Mouse (Mus musculus): ENCODE results near the gene Jak3.
"Not testable (repeated sequence)": the region's sequence is repeated elsewhere in the genome, so short reads cannot be mapped to it uniquely, and the experiment has no call there.

The Jak3 gene

DNA sequence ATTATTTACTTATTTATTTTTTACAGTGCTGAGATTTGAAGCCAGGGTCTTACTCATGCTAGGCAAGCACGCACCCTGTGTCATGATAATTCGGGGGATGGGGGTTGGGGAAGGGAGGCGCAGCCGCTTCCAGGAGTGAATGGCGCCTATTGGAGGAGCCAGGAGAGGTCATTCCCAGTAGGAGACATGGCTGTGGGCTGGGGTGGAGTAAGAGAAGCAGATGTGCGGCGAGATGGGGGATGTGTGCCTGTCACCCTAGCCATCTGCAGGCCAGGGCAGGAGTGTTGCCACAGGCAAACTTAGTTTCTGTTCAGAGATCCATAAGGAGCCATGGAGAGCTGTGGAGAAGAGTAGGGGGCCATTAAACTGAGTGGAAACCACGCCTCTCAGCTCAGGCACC is 11.5 kb downstream of the Jak3 start:
- DNase-seq, result no peak

DNA sequence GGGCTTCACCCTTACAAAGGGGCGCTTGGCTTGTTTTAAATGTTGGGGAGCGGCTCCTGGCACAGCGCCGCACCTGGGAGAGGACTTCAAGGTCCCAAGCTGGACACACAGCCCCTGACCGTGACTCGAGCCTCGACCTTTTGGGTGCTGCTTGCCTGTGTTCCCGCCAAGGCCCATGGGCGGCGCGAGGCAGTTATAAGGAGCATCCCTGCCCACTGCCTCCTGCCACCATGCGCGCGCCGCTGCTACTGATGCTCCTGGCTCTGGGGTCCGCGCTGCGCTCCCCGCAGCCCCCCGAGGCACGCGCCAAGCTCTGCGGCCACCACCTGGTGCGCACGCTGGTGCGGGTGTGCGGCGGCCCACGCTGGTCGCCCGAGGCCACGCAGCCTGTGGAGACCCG is 12.9 kb downstream of the Jak3 start, which contains the start of gene Insl3:
Gene Insl3, plus strand, starts transcription at position 187 of the 400 bp plus-strand sequence.
- DNase-seq, result peak; percentile 11 to 25

DNA sequence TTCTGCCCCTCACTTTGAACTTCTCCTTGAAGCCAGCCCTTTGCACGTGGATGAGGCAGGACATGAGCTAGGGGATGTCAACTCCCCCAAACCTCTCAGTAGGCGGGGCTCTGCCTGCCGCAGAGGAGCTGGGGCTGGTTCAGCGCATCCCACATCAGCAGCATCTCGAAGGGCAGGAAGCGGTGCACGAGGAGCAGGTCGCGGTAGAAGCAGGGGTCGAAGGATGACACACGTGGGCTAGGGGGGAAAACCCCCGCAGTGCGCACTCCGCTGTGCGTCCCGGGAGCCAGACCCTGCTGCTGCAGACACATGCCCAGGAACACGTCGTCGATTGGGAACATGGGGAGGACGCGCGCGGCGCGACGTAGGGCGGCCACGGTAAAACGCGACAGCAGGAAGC is 16.4 kb downstream of the Jak3 start:
- DNase-seq, result peak in 1 of 2 experiments; percentile 6

DNA sequence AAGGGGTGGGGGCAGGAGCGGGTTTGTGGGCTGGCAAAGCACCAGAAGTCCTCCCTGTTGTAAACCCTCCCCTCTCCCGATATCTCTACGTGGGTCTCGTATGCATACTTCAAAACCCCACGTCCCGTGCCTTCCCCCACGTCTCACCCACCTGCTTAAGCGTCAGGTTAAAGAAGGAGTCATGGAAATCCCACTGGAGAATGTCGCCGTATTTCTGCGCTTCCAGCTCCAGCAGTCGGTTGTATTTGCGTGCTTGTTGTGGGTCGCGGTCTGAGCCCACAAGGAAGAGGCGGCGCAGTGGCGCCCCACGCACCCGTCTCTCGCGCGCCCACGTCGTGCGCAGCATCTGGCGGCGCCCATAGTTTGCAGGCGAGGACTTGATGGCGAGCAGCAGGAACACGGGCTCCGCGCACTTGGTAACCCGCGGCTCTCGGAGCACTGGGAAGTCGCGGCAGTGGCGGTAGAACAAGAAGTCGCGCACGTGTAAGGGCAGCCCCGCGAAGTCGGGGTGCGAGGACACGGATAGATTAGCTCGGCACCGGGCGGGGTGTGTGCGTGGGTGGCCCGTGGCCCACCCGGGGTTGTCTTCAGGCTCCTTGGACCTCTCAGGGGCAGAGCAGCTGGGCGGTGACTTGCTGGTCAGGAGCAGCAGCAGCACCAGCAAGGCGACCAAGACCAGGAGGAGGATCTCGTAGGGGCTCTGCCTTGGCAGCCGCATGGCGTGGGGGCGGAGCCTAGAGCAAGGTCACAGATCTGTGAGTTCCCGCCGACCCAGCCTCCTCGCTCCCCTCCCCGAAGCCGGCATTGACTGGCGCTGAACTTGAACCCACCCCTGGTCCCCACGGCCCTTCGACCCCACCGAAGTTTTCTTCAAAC is 17.3 kb downstream of the Jak3 start:
- DNase-seq, result peak; percentile 33

DNA sequence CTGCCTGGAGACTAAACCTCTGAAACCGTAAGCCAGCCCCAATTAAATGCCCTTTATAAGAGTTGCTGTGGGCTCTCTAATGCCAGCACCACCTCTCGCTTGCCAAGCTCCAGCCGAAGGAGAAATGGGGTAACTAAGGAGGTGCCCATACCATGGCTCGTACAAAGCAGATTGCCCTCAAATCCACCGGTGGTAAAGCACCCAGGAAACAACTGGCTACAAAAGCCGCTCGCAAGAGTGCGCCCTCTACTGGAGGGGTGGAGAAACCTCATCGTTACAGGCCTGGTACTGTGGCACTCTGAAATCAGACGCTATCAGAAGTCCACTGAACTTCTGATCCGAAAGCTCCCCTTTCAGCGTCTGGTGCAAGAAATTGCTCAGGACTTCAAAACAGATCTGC is 19.4 kb downstream of the Jak3 start:
- not testable (repeated sequence) for DNase-seq

DNA sequence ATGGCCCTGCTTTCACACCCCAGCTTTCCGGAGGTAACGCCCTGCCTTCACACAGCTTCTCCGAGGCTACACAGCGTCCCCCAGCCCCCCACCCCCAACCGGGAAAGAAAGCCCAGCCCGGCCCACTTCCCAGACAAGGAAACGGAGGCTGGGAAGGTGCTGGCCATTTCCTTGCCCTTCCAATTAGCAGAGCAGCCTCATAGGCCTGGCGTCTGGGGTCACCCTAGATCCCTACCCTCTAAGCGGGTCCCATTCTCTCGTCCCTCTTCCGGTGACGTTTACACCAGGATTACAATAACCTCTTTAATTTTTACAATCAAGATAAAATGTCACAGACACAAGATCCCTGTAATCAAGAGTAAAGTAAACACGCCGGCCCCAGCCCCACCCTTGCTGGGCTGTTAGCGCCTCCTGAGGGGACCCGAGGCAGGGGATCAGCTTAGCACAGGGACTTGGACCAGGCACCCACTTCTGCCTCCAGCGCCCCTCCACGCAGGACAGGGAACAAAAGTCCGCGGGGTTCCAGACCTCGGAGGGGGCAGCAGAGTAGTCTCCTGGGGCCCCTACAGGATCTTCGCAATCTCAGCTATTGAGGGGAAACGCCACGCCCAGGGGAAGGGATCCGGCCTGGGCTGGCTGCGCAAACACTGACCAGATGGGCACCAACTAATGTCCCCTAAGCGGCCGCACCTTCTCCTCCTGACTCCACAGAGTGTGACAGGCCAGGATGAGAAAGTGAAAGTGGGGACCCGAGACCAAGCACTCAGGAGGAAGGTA is 24.6 kb downstream of the Jak3 start:
- DNase-seq, result peak in 1 of 2 experiments; percentile 28

DNA sequence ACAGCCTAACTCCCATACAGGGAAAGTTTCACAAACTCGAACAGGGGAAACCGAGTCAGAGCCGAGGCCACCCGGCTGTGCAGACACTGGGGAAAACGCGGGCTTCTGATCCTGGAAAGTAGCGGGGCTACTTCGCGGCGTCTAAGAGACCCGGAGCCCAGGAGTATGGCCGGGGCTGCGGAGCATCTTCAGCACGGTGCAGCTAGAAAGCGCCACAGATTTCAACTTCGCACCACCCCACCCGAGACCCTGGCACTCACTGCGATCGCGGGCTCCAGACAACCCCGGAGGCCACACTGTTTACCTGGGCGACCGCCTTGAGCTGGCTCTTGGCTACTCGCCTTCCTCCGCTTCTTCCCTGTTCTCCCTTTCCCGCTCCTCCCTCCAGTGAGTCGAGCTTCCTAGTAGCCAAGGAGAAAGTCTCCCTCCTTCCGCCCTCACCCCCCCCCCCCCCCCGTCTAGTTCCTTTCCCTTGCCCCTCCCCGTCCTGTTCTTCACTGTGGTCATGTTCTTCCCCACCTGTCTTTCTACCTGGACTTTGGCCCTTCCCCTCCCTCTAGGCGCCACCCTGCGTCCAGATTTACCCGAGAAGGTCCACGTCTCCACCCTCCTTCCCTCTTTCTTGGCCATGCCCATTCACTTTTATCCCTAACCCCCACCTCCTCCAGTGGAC is 25.5 kb downstream of the Jak3 start, which contains the start of gene B3gnt3:
Gene B3gnt3, minus strand, starts transcription at position 376 of the 673 bp plus-strand sequence.
- peak in 1 of 2 experiments; percentile 12 for DNase-seq

DNA sequence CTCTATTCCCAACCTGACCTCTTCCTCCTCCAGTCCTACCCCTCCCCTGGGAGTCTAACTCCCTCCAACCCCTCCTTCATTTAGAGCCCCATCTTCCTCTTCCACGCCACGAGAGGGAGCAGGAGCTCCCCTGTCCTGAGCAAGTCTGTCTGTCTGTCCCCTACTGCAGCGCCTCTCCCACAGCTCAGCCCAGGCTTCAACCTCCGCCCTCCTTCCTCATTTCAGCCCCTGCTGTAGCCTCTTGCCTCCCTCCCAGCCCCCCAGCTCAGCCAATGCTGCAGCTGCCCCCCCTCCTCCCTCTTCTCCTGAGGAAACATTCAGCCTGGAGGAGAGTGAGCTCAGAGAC is 26.0 kb downstream of the Jak3 start:
- peak in 1 of 2 experiments; percentile 2 for DNase-seq

DNA sequence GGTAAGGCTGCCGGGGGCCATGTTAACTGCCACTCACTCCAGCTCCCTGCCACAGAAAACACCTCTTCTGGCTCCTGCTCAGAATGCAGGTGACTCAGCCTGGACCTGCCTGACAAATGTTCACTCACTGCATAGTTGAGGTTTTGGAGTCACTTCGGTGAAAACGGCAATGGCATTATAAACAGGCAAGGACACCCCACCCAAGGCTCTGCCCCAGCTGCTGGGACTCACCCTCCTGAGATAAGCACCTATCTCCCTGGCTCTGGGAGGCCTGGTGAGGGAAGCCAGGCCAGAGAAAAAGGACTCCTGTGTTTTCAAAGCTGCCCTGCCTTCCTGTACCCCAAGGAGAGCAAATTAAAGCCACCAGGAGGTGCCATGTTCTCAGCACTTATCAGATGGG is 26.8 kb downstream of the Jak3 start:
- no peak for DNase-seq

DNA sequence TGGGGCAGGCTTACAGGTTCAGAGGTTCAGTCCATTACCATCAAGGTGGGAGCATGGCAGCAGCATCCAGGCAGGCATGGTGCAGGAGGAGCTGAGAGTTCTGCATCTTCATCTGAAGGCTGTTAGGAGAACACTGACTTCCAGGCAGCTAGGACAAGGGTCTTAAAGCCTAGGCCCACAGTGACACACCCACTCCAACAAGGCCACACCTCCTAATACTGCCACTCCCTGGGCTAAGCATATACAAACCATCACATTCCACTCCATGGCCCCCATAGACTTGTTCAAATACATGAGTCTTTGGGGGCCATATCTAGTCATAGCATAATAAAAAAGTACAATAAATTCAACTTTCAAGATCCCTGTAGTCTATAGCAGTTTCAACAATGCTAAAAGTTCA is 27.3 kb downstream of the Jak3 start:
- not testable (repeated sequence) for DNase-seq

DNA sequence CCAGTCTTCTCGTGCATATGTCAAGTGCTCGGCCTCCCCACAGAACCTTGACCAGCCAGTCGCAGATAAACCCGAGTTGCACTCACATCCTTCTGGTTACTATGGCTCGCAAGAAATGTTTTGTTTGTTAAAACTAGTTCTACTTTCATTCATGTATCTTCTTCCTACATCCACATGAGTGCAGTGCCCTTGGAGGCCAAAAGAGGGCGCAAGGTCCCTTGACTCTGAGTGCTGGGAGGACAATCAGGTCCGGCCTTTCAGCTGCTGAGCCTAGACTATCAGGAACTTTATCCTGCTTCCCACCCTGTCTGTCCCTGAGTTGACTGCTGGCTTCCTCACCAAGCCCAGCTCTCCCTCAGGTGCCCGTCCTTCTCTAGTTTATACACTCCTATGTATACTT is 31.8 kb downstream of the Jak3 start:
- peak; percentile 65 to 75 for DNase-seq

DNA sequence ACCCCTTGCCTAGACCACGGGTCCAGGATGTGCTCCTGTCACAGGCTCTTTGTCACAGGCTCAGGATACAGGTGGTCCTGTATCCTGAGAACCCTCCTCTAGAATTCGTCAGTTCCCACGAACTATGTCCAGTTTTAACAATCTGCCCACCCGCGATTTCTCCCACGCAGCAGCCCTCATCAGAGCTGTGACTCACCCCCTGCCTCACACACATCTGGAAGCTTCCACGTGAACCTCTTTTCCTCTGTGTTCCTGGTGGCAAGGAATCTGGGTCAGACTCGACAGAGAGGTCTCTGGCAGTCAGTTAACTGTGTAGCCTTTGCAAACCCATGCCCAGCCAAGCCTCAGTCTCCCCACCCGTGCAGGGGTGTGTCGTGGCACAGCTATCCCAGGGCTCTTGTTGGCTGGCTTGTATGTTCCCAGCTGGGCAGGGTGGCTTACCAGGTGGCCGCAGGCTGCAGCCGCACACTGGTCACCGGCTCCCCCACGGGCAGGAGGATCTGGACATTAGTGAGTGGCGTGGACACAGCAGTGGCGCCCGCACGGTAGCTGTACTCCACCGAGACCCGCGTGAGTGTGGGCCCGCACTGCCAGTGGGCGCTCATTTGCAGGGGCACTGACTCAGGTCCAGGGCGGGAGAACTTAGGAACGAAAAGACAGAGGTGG is 33.2 kb downstream of the Jak3 start:
- peak in 1 of 2 experiments; percentile 41 for DNase-seq

DNA sequence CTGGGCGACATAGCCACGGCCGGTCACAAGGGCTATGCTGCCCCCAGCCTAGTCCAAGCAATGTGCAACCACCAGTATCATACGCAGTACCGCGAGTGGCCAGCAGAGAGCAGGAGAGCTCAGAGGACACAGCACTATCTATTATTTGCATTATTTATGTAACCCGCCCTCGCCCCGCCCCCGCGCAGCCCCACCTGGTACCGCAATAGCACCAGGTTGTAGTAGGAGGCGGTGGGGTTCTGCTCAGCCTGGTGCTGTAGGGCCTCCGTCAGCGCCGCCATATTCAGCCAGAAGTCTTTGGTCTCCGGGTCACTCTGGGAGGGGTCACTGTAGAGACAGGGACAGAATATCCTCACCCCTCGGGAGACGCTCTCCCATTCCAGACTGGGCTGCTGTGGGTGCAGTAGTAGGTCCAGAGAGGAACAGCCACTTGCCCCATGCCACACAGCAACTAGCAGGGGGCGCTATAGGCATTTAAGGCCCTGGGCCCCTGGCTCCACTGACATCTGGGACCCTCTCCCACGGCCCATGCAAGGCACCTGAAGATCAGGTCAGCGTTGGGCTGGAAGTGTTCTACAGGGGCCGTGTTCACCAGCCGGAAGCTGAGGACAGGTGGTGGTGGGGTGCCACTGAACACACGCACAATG is 33.8 kb downstream of the Jak3 start:
- DNase-seq, result peak; percentile 96 to 98

DNA sequence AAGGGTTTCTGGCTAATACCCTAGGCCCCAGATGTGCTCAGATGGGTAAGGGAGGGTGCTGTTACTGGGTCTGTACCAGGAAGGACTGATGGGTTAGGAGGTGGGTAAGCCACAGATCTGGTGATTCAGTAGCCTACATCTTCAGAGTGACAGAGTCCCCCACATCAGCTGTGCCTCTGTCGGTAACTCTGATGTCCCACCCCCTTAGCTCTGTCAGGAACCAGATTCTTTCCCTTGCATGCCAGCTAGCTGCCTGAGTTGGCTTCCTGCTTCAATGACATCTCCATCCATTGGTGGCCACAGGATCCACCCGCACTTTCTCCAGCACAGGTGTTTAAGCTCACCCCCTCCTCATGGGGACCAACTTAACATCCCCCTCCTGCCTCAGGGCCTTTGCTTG is 35.5 kb downstream of the Jak3 start:
- DNase-seq, result no peak

DNA sequence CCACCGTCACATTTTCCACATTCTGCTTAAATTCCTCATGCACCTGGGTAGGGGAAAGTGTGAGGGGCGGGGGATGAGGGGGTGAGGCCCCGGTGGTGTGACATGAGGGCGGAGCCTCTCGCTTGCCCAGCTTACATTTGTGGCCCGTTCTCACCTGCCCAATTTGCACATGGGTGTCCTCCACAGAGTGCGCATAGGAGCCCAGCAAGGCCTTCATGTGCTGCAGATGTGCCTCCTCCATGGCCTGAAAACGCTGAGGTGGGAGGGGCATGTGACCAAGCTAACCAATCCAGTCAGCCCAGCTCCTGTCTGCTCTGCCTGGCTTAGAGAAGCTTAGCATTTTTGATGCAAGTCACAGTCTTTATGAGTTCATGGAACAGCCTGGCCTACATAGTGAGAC is 39.4 kb downstream of the Jak3 start:
- DNase-seq, result no peak

DNA sequence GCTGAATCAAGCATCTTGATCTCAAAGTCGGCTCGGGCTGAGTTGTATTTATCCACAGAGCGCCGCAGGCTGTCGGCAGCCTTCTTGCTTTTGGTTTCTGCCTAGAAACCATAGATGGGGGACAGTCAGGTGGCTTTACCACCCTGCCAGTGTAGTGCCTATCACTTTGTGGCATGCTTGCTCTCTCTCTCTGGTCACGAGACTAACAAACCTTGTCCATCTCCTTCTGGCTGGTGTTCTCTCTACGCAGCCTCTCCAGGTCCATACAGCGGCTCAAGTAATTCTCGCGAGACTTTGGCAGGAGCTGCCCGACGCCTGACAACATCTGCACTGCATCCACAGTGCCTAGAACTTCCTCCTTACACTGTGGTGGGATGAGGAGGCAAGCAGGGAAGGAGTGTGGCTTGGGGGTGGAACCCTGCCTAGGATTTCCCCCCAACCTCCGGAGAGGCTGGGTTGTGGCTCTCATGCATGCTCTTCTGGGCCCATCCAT is 40.5 kb downstream of the Jak3 start:
- no peak for DNase-seq

DNA sequence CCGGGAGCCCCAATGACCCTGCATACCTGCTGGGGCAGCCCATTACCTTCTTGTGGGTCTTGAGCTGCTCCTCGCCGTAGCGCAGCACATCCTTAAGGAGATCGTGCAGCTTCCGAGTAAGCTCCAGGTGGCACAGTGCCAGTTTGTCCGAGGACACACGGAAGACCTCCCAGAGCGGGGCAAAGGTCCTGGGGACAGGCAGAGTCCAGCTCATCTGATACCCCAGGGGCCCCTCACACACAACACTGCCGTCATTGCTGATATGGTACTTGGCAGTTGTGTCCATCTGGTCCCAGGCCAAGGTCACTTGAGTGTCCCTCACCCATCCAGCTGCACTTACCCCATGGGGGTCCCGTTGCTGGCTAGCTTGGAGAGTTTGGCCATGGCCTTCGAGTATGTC is 41.0 kb downstream of the Jak3 start:
- DNase-seq, result peak in 1 of 2 experiments; percentile 27

DNA sequence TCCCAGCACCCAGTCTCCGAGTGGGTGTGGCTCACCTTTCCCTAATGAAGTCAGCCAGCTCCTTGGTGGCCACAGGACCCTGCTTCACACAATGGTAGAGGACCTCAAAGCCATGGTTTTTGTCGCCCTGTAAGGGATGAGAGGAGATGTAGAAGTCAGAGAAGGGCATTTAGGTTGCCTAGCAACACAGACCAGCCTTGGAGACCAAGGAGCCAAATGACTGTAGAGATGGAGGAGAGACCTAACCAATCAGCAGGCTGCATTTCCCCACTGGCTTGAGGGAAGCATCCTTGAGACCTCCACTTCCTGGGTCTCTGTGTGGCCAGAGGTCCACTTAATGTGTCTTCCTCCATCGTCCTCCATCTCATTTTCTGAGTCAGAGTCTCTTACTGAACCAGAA is 42.2 kb downstream of the Jak3 start:
- no peak for DNase-seq

DNA sequence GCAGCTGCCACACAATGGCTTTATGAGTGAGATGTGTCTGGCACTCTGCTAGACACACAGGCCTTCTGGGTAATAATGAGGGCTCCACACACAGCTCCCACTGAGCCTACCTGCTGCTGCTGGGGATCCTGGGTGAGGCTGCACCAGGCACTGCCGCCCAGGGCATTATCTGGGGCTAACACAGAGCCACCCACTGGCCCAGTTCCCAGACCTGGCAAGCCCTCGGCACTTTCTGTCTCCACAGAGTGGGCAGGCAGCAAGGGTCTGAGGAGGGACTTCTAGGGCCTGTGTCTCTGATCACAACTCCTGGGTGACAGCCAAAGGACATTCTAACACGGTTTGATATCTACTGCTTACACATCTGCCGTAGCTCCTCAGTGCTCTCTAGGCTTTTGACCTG is 43.1 kb downstream of the Jak3 start:
- DNase-seq, result peak; percentile 83 to 91

DNA sequence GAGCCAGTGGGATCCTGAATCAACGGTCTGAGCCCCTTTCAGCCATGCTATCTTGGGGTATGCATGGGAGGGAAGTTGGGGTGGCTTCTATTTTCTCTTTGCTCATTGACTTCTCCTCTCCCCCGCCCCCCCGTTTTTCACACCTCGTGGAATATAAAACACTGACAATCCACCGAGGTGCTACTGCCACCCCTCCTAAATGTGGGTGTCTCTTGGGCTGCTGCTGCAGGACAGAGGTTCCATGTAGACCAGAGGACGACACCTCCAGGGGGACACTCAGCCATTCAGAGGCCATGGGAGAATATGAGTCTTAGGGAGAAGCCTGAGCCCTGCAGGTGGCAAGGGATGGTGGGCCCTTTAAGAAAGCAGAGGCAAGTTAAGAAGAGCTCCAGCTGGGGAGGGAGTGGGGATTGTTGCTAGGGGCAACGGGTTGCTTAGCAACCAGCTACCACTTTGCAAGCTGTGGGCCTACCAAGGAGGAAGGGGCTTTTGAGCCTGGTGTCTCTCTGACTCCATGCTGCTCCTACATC is 43.9 kb downstream of the Jak3 start:
- peak; percentile 58 to 70 for DNase-seq

DNA sequence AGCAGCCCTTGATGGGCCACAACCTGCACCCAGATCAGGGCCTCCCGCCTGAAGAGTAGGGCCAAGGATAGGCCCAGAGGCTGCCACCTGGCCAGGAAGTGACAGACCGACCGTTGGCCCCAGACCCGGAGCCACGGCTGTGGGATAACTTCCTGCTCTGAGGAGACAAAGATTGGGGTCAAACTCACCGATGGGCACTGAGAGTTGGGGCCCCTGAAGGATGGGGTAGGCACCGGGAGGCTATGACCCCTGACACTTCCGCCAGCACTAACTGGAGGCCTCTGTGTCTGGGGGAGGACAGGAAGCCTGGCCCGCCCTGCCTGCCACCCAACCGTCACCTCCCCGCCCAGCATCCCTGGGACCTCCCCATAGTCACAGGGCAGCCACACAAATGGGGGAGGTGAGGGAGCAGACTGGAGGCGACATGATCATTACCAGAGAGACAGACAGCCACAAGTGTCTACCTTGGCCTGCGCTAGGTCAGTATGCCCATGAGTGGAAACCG is 47.0 kb downstream of the Jak3 start:
- no peak for DNase-seq

DNA sequence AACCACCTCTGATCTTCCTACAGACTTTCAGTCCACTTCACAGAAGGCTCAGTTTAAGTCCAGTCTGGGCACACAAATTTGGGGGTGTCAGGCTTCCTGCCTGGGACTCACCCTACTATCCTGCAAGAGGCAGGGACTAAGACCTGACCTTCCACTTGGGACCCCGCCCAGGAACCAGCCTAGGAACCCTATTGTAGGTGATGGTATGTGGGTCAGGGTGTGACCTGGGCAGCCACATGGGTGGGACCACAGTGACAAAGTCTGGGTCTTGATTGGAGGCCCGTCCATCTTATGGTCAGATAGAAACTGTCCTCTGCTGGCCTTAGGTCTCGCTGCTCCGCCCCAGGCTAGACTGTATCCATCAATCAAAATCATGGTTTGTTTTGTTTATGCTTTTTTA is 48.3 kb downstream of the Jak3 start:
- no peak for DNase-seq

Data from cerebellum, postnatal 10 days (tissue).